Mouse (Mus musculus): ENCODE results near the gene Appl1. TPM values are rescaled to one million over a fixed set of nuclear protein-coding genes. Genes with fewer than 3 reads are reported as not detected.
"Not testable (repeated sequence)": the region's sequence is repeated elsewhere in the genome, so short reads cannot be mapped to it uniquely, and the experiment has no call there.

The Appl1 gene
- polyA plus RNA-seq, 1 experiment from 2014 or later: 32.7 TPM

DNA sequence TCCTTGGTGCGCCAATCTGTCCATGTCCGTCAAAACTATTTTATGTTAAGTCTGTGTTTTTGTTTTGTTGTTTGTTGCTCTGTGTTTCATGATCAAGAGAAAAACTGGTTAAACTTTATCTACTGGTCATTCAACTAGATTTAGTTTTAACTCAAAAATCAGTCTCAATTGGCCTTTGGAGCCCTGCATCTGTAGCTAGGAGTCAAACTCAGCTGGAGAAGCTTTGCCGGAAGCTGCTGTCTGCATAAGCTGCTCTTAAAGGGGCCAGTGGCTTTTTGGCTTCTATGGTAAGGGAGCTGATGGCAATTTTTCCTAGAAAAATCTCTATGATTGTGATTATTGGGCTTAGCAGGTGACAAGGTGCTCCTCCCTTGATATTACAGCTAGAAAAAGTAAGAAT, 36.1 kb downstream of the Appl1 start:
- Histone ChIP-seq H3K36me3 (ENCODE audit: control insufficient read depth, insufficient read depth, low read length) (no peaks in the 10 kb centered on the region), H3K9ac (ENCODE audit: low read length) (no peak overlapping the region), H3K4me1 (ENCODE audit: control insufficient read depth, insufficient read depth, low read length) (no peaks in the 10 kb centered on the region), H3K27ac (ENCODE audit: low read depth, low read length) (no peak overlapping the region), H3K27me3 (ENCODE audit: control insufficient read depth, insufficient read depth, low read length) (no peaks in the 10 kb centered on the region), H3K4me2 (ENCODE audit: low read depth) (no peak overlapping the region), H3K9me3 (ENCODE audit: control insufficient read depth, low read length) (no peaks in the 10 kb centered on the region), H3K4me3 (ENCODE audit: low read depth, low read length) (no peak overlapping the region)
- WGBS: 91% methylated on average over 3 of the region's 3 CpGs
- DNase-seq (ENCODE audit: low spot score): no peak
- no peak for ATAC-seq (ENCODE audit: insufficient read depth, low FRiP score, low TSS enrichment)

DNA sequence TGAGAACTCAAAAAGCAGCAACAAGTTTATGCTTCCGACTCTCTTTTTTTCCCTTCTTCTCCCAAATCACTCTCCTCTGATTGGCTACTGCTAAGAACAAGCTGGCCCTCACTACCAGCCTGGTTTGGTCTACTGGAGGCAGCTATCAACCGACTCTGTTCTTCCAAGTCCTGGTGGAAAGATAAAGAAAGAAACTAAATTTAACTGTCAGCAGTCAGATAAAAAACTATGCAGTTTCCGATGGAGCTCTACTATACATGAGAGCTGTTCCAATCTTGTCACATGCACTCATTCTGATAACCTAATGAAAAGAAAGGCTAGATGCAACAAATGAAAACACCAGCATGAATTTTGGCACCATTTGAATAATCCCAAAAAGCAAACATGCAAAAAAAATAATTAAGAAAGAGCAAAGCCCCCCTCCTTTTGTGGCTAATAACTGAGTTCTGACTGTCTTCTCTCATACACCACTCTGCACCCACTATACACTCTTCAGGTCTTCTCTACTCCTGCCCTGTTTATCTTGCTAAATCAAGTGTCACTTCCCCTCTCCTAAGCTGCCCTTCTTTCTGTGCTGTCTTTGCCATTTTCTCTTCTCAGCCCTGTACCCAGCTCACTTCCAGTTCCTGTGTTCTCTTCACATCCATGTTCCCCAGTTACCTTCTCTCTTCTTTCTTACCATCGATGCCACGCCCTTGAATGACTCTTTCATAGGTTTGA, 47.2 kb downstream of the Appl1 start:
- WGBS: 93% methylated on average over 5 of the region's 5 CpGs
- Histone ChIP-seq H3K4me2 (ENCODE audit: low read depth) (no peak overlapping the region), H3K4me3 (ENCODE audit: low read depth, low read length) (no peak overlapping the region), H3K9ac (ENCODE audit: low read length) (no peak overlapping the region), H3K27ac (ENCODE audit: low read depth, low read length) (no peak overlapping the region), H3K4me1 (ENCODE audit: control insufficient read depth, insufficient read depth, low read length) (no peaks in the 10 kb centered on the region), H3K36me3 (ENCODE audit: control insufficient read depth, insufficient read depth, low read length) (peaks cover 4% of the 10 kb centered on the region; the same call in 1 of the 2 replicates), H3K9me3 (ENCODE audit: control insufficient read depth, low read length) (no peaks in the 10 kb centered on the region), H3K27me3 (ENCODE audit: control insufficient read depth, insufficient read depth, low read length) (no peaks in the 10 kb centered on the region)
- no peak for ATAC-seq (ENCODE audit: insufficient read depth, low FRiP score, low TSS enrichment)
- DNase-seq (ENCODE audit: low spot score): no peak

DNA sequence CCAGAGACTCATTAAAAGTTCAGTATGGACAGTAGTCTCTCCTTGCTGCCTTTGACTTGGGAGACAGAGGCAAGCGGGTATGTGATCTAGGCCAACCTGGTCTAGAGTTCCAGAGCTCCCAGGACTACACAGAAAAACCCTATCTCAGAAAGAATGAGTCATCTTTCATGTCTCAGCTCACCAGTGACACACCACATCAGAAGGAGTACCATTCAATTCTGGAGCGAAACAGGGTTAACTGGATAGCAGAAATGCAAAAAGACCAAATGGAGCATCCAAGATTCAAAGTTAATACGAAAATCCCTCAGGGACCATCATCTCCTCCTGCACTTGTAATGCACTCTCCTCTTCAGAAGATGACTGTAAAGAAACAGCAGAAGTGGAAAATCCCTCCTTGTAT, 51.7 kb downstream of the Appl1 start:
- WGBS: 96% methylated on average over 3 of the region's 3 CpGs
- no peak for DNase-seq (ENCODE audit: low spot score)
- H3K27me3 ChIP-seq (ENCODE audit: control insufficient read depth, insufficient read depth, low read length): no peaks in the 10 kb centered on the region
- H3K27ac ChIP-seq (ENCODE audit: low read depth, low read length): no peak overlapping the region
- H3K4me1 ChIP-seq (ENCODE audit: control insufficient read depth, insufficient read depth, low read length): no peaks in the 10 kb centered on the region
- no peak overlapping the region for H3K4me2 ChIP-seq (ENCODE audit: low read depth)
- H3K9me3 ChIP-seq (ENCODE audit: control insufficient read depth, low read length): no peaks in the 10 kb centered on the region
- no peak overlapping the region for H3K4me3 ChIP-seq (ENCODE audit: low read depth, low read length)
- no peak overlapping the region for H3K9ac ChIP-seq (ENCODE audit: low read length)
- no peaks in the 10 kb centered on the region for H3K36me3 ChIP-seq (ENCODE audit: control insufficient read depth, insufficient read depth, low read length)
- no peak for ATAC-seq (ENCODE audit: insufficient read depth, low FRiP score, low TSS enrichment)

DNA sequence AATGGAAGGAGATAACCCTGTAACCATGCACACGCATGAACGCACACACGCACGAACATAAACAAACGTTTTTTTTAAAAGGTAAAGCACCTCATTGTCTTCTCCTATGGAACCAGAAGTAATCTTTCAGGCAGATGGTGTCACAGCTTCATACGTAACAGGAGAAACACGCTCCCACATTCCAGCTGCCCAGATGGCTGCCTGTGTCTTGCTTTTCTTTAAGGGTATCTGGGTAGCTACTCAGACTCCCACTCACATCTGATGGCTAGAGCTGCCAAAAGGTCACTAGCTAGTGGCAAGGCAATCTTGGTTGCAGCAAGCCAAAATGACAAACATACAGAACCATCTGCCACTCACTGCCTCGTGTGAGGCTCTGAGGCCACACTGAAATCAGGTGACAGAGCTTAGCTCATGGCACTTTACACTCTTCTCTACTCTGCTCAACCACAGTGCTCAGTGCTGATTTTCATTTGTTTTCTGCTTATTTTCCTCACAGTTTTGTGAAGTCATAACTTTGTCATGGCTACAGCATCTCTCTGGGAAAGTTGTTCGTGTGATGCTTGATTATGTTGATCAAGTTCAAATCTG, 57.3 kb downstream of the Appl1 start:
- ATAC-seq (ENCODE audit: insufficient read depth, low FRiP score, low TSS enrichment) (no peak), DNase-seq (ENCODE audit: low spot score) (no peak)
- Histone ChIP-seq H3K4me3 (ENCODE audit: low read depth, low read length) (no peak overlapping the region), H3K27me3 (ENCODE audit: control insufficient read depth, insufficient read depth, low read length) (no peaks in the 10 kb centered on the region), H3K4me1 (ENCODE audit: control insufficient read depth, insufficient read depth, low read length) (no peaks in the 10 kb centered on the region), H3K27ac (ENCODE audit: low read depth, low read length) (no peak overlapping the region), H3K4me2 (ENCODE audit: low read depth) (no peak overlapping the region), H3K9ac (ENCODE audit: low read length) (no peak overlapping the region), H3K9me3 (ENCODE audit: control insufficient read depth, low read length) (no peaks in the 10 kb centered on the region), H3K36me3 (ENCODE audit: control insufficient read depth, insufficient read depth, low read length) (no peaks in the 10 kb centered on the region)
- WGBS: 55% methylated on average over 9 of the region's 9 CpGs

DNA sequence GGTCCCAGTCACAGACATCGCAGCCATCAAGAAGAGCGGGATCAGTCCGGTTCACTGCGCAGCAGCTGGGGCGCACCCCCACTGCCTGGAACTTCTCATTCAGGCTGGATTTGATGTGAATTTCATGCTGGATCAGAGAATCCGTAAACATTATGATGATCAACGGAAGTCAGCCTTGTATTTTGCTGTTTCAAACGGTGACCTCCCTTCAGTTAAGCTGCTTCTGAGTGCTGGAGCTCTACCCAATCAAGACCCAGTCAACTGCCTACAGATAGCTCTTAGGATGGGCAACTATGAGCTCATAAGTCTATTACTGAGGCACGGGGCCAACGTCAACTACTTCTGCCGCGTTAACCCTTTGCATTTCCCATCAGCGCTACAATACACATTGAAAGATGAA, 59.2 kb downstream of the Appl1 start:
- no peak for DNase-seq (ENCODE audit: low spot score)
- no peaks in the 10 kb centered on the region for H3K4me1 ChIP-seq (ENCODE audit: control insufficient read depth, insufficient read depth, low read length)
- no peak for ATAC-seq (ENCODE audit: insufficient read depth, low FRiP score, low TSS enrichment)

DNA sequence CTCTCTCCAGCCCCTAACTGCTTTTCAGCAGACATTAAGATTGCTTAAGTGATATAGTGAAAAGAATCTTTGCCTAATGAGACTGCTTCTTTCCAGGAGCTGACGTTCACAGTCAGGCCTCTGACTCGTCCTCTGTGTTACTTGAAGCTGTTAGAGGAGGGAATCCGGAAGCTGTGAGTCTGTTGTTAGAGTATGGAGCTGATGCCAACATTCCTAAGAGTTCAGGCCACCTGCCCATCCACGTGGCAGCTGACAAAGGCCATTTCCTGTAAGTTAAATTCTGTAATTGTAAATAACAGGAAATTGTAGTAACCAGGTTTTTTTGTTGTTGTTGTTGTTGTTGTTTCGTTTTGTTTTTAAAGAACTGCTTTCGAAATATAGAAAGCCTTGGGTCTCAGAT, 59.8 kb downstream of the Appl1 start:
- DNase-seq (ENCODE audit: low spot score): no peak
- no peak overlapping the region for H3K4me3 ChIP-seq (ENCODE audit: low read depth, low read length)
- H3K4me1 ChIP-seq (ENCODE audit: control insufficient read depth, insufficient read depth, low read length): no peaks in the 10 kb centered on the region
- no peaks in the 10 kb centered on the region for H3K36me3 ChIP-seq (ENCODE audit: control insufficient read depth, insufficient read depth, low read length)
- ATAC-seq (ENCODE audit: insufficient read depth, low FRiP score, low TSS enrichment): no peak
- no peak overlapping the region for H3K27ac ChIP-seq (ENCODE audit: low read depth, low read length)
- H3K9ac ChIP-seq (ENCODE audit: low read length): no peak overlapping the region
- no peaks in the 10 kb centered on the region for H3K9me3 ChIP-seq (ENCODE audit: control insufficient read depth, low read length)
- no peak overlapping the region for H3K4me2 ChIP-seq (ENCODE audit: low read depth)
- 76% methylated on average over 6 of the region's 6 CpGs for WGBS
- H3K27me3 ChIP-seq (ENCODE audit: control insufficient read depth, insufficient read depth, low read length): no peaks in the 10 kb centered on the region

More for the DNA sequence above, 59.2 kb downstream of the Appl1 start:
- Histone ChIP-seq H3K27ac (ENCODE audit: low read depth, low read length) (no peak overlapping the region), H3K9me3 (ENCODE audit: control insufficient read depth, low read length) (no peaks in the 10 kb centered on the region), H3K9ac (ENCODE audit: low read length) (no peak overlapping the region), H3K4me2 (ENCODE audit: low read depth) (no peak overlapping the region), H3K27me3 (ENCODE audit: control insufficient read depth, insufficient read depth, low read length) (no peaks in the 10 kb centered on the region), H3K4me3 (ENCODE audit: low read depth, low read length) (no peak overlapping the region), H3K36me3 (ENCODE audit: control insufficient read depth, insufficient read depth, low read length) (no peaks in the 10 kb centered on the region)
- WGBS: 93% methylated on average over 13 of the region's 13 CpGs

DNA sequence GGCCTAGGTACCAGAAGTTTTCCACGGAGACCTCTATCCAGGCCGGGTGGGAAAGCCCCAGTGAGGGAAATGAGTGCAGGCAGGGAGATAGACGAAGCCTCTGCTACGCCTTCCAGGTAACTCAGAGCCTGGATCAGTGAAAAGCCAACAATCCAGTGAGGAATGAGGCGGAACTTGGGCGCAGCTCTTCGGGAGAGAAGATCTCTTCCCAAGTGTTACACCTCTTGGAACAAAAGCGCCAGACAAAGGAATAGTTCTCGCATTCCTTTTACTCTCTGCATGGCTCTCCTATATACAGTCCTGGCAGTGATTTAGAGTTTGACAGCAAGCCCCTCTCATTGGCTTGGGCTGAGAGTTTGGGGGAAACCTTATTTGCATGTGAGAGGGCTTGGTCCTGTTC, 60.6 kb downstream of the Appl1 start:
- not testable (repeated sequence) for H3K4me3 ChIP-seq (ENCODE audit: low read depth, low read length); H3K4me1 ChIP-seq (ENCODE audit: control insufficient read depth, insufficient read depth, low read length); H3K27ac ChIP-seq (ENCODE audit: low read depth, low read length); H3K9me3 ChIP-seq (ENCODE audit: control insufficient read depth, low read length); H3K36me3 ChIP-seq (ENCODE audit: control insufficient read depth, insufficient read depth, low read length); H3K9ac ChIP-seq (ENCODE audit: low read length); H3K27me3 ChIP-seq (ENCODE audit: control insufficient read depth, insufficient read depth, low read length); H3K4me2 ChIP-seq (ENCODE audit: low read depth); ATAC-seq (ENCODE audit: insufficient read depth, low FRiP score, low TSS enrichment); DNase-seq (ENCODE audit: low spot score)
- 46% methylated on average over 9 of the region's 9 CpGs for WGBS

DNA sequence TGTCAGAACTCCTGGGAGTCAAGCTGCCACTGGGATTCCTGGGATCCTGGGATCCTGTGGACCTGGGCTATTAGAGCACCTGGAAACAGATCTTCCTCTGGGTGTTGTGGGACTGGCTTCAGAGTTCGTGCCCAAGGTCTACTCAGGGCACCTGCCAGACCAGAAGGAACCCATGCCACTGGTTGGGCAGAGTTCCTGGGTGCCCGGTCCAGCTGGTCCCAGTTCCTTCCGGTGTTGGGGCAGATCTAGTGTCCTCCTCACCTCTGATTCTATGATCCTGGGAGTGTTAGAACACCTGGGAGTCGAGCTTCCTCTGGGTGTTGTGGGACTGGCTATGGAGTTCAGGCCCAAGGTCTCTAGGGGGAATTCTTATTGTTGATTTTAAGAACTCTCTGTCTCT, 63.6 kb downstream of the Appl1 start:
- Histone ChIP-seq H3K27ac (ENCODE audit: low read depth, low read length) (no peak overlapping the region), H3K4me1 (ENCODE audit: control insufficient read depth, insufficient read depth, low read length) (no peaks in the 10 kb centered on the region), H3K9me3 (ENCODE audit: control insufficient read depth, low read length) (no peaks in the 10 kb centered on the region), H3K27me3 (ENCODE audit: control insufficient read depth, insufficient read depth, low read length) (no peaks in the 10 kb centered on the region), H3K4me3 (ENCODE audit: low read depth, low read length) (no peak overlapping the region), H3K4me2 (ENCODE audit: low read depth) (no peak overlapping the region), H3K36me3 (ENCODE audit: control insufficient read depth, insufficient read depth, low read length) (no peaks in the 10 kb centered on the region), H3K9ac (ENCODE audit: low read length) (no peak overlapping the region)
- DNase-seq (ENCODE audit: low spot score): no peak
- no peak for ATAC-seq (ENCODE audit: insufficient read depth, low FRiP score, low TSS enrichment)
- WGBS: 82% methylated on average over 4 of the region's 4 CpGs

DNA sequence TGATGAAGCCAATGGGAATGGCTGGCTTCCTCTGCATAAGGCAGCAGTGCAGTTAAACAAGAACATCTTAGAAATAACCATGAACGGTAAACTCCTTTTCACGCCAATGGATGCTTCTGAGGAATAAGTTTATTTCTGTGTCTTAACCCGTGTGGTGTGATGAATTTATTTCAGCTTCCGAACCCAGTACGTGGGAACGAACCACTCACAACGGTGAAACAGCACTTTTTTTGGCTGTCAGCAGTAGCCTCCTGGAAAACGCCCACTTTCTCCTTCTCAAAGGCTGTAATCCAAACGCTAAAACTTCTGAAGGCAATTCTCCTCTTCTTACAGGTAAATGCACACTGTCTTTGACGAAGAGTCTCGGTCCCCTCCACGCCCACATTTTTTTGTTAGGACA, 70.1 kb downstream of the Appl1 start:
- H3K9me3 ChIP-seq (ENCODE audit: control insufficient read depth, low read length): no peaks in the 10 kb centered on the region
- no peak overlapping the region for H3K9ac ChIP-seq (ENCODE audit: low read length)
- H3K27ac ChIP-seq (ENCODE audit: low read depth, low read length): no peak overlapping the region
- no peaks in the 10 kb centered on the region for H3K4me1 ChIP-seq (ENCODE audit: control insufficient read depth, insufficient read depth, low read length)
- no peak for ATAC-seq (ENCODE audit: insufficient read depth, low FRiP score, low TSS enrichment)
- 88% methylated on average over 12 of the region's 12 CpGs for WGBS
- no peaks in the 10 kb centered on the region for H3K27me3 ChIP-seq (ENCODE audit: control insufficient read depth, insufficient read depth, low read length)
- DNase-seq (ENCODE audit: low spot score): no peak
- no peaks in the 10 kb centered on the region for H3K36me3 ChIP-seq (ENCODE audit: control insufficient read depth, insufficient read depth, low read length)
- H3K4me3 ChIP-seq (ENCODE audit: low read depth, low read length): no peak overlapping the region
- no peak overlapping the region for H3K4me2 ChIP-seq (ENCODE audit: low read depth)
